Mouse (Mus musculus) cerebellum, adult 18-20 months (tissue): ENCODE measurements around the gene Tnr.

ENCODE experiments used
- DNase-seq, 2 experiments: peaks; one replicate each; pipeline ENCODE4 v3.0.0; 2021

Gene Tnr

GRCm38 (mm10) chr1:159523578-159523977, at the start of gene Tnr:
TSS of gene Tnr (plus strand) at chr1:159523769.
- DNase-seq = peak; percentile 82 to 87

GRCm38 (mm10) chr1:159489853-159490435, 33.6 kb upstream of the Tnr start:
- DNase-seq = no peak

GRCm38 (mm10) chr1:159492536-159492935, 31.0 kb upstream of the Tnr start:
- DNase-seq = no peak

GRCm38 (mm10) chr1:159493720-159494499, 29.7 kb upstream of the Tnr start:
- no peak for DNase-seq

GRCm38 (mm10) chr1:159498236-159498635, 25.3 kb upstream of the Tnr start:
- no peak for DNase-seq

- no peak for DNase-seq
Measured at GRCm38 (mm10) chr1:159499806-159500460, 23.6 kb upstream of the Tnr start.

GRCm38 (mm10) chr1:159501911-159502310, 21.7 kb upstream of the Tnr start:
- DNase-seq = no peak

- no peak for DNase-seq
Measured at GRCm38 (mm10) chr1:159510667-159511066, 12.9 kb upstream of the Tnr start.

- DNase-seq = no peak
Measured at GRCm38 (mm10) chr1:159517647-159518046, 5.9 kb upstream of the Tnr start.

GRCm38 (mm10) chr1:159519206-159519605, 4.4 kb upstream of the Tnr start:
- peak; percentile 54 to 67 for DNase-seq

GRCm38 (mm10) chr1:159523069-159523468, 500 bp upstream of the Tnr start:
- DNase-seq = no peak

- peak; percentile 60 to 70 for DNase-seq
Measured at GRCm38 (mm10) chr1:159524051-159524549, 531 bp downstream of the Tnr start.

GRCm38 (mm10) chr1:159532841-159533569, 9.4 kb downstream of the Tnr start:
- DNase-seq = no peak

GRCm38 (mm10) chr1:159535582-159535981, 12.0 kb downstream of the Tnr start:
- no peak for DNase-seq

GRCm38 (mm10) chr1:159537541-159537940, 14.0 kb downstream of the Tnr start:
- no peak for DNase-seq

GRCm38 (mm10) chr1:159538076-159538475, 14.5 kb downstream of the Tnr start:
- no peak for DNase-seq

GRCm38 (mm10) chr1:159545470-159546145, 22.0 kb downstream of the Tnr start:
- DNase-seq = no peak

- DNase-seq = no peak
Measured at GRCm38 (mm10) chr1:159551036-159551435, 27.5 kb downstream of the Tnr start.

GRCm38 (mm10) chr1:159551591-159552442, 28.2 kb downstream of the Tnr start:
- no peak for DNase-seq

GRCm38 (mm10) chr1:159561616-159562015, 38.0 kb downstream of the Tnr start:
- no peak for DNase-seq

GRCm38 (mm10) chr1:159565129-159565528, 41.6 kb downstream of the Tnr start:
- no peak for DNase-seq
